Mouse (Mus musculus): ENCODE data around the gene Fam168a.

- TF ChIP-seq CTCF (IDR thresholded peaks at IDR 0.05; ENCODE audit: low read depth) = no peak
- no peak for TF ChIP-seq EP300 (optimal IDR thresholded peaks at IDR 0.05)
These were observed 163.6 kb downstream of the Fam168a start for GRCm38 (mm10) chr7:100869877-100870629.
